Mouse (Mus musculus) left cerebral cortex, adult 8-10 months (tissue): ENCODE measurements around the gene Per2. TPM values are rescaled to one million over a fixed set of nuclear protein-coding genes. Genes with fewer than 3 reads are reported as not detected.

Experiments used
- DNase-seq, 2 experiments: peaks; one replicate each; pipeline ENCODE4 v3.0.0; 2022; ENCODE audit warnings: low spot score in 2 of 2
- total RNA-seq, 4 experiments: library from RNA; stranded (reverse); gene quantifications; 2 replicates each; pipeline ENCODE4 v1.2.4; 2022

Gene Per2
- total RNA-seq, 4 experiments from 2014 or later: 18.4 to 36.8 (median 25.1) TPM

- DNase-seq: no peak
Measured at GRCm38 (mm10) chr1:91397927-91398259, 61.2 kb downstream of the Per2 start.

DNA sequence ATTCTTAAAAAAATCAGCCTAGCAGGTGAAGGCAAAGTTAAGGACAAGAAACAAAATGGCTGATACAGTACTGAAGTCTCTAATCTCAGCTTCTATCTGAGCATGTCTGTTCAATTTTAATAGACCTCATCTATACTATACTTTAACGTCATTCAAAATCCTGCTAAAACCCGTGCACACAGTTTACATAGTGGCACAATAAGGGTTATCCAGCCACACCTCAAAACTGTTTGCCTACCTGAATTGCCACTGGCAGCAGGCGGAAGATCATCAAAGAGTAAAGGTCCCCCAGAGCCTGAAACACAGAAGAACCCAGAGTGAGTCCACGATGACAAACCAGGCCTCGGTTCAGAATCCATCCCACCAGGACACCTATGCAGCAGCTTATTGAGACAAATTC, 68.8 kb downstream of the Per2 start:
- DNase-seq: no peak

DNA sequence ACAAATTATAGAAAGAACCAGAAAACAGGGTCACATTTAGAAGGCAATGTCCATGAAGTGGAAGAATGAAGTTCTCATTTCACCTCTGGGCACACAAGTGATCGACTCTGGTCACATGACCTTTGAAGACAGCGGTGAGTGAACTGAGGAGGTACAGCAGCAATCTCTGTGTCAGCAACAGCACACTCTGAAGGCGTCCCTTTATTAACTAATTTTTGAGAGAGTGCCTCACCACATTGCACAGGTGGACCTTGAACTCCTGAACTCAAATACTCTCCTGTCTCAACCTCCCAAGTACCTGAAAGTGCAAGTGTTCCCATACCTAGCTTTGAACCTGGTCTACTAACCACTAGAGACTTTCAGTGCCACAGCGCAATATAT, 78.0 kb downstream of the Per2 start:
- no peak for DNase-seq

GRCm38 (mm10) chr1:91380453-91381090, 78.6 kb downstream of the Per2 start:
- peak; percentile 45 to 58 for DNase-seq

DNA sequence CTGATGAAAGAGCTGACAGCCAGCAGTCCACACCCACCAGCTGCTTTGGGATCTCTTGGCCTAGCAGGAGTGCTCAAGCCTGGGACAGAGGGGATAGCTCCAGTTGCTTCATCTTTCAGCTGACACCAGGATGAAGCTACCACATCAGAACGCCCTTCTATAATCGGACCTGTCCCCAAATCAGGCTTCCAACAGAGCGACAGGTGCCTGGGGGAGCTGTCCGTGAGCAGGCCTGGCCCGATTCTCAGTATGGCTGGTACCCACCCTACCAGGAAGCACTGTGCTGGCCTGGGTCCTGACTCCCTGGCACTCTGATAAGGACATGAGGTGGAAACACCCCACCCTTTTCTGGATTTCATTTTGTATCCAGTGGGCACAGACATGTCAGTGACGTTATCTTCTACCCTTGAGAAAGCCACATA, 85.7 kb downstream of the Per2 start:
- no peak for DNase-seq

- no peak for DNase-seq
Measured at GRCm38 (mm10) chr1:91370055-91370454, 89.1 kb downstream of the Per2 start.

DNA sequence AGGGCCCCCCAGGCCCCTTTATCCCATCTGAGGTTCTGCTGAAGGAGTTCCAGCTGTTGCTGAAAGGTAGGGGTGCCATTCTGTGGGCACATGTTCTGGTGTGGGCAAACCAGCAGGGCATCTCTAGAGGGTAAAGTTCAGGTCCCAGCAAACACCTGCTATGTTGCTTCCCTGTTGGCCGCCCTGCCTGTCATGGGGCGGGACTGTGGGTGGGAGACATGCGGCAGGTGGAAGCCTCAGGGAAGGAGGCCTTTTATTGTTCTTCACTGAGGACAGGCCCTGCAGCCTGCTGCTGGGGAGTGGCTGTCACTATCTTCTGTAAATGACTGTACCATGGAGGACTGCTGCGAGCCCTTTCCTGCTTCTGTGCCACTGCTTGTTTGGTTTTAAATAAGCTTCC, 89.7 kb downstream of the Per2 start:
- no peak for DNase-seq

- DNase-seq: no peak
Measured at GRCm38 (mm10) chr1:91367295-91367694, 91.8 kb downstream of the Per2 start.

- no peak for DNase-seq
Measured at GRCm38 (mm10) chr1:91366215-91367108, 92.7 kb downstream of the Per2 start, which contains the start of gene Erfe. Gene Erfe, plus strand, starts transcription at chr1:91366430.

Other genes with a start within 250 kb of the Per2 start
- 10 to 100 TPM; 48.2 to 54.9 (median 51.6) TPM for gene Ube2f, start 209.0 kb downstream of the Per2 start, total RNA-seq
- 10 to 100 TPM; 19.5 to 24.4 (median 21.5) TPM for gene Scly, start 161.0 kb downstream of the Per2 start, total RNA-seq
- under 1 TPM; 0.37 to 0.72 (median 0.39) TPM for gene Espnl, start 137.2 kb downstream of the Per2 start, total RNA-seq
- under 1 TPM in 3 of 4 experiments, not detected in 1; 0.11 to 0.33 (median 0.21) TPM for gene Klhl30, start 108.3 kb downstream of the Per2 start, total RNA-seq
- under 1 TPM; 0.21 to 0.78 (median 0.53) TPM for gene Erfe, start 92.9 kb downstream of the Per2 start, total RNA-seq
- 10 to 100 TPM; 48.1 to 54.9 (median 52.2) TPM for gene Ilkap, start 60.5 kb downstream of the Per2 start, total RNA-seq
- gene Hes6, start 45.3 kb downstream of the Per2 start, total RNA-seq: 10 to 100 TPM; 17.5 to 22.3 (median 21.8) TPM
- gene Traf3ip1, start 35.3 kb upstream of the Per2 start, total RNA-seq: 10 to 100 TPM; 12.5 to 15.3 (median 13.9) TPM
- 10 to 100 TPM; 35.5 to 40.9 (median 39.1) TPM for gene Asb1, start 81.2 kb upstream of the Per2 start, total RNA-seq